Mouse (Mus musculus) liver, postnatal 0 days (tissue): ENCODE measurements around the gene Gm37240.

Source experiments
- CTCF ChIP-seq: sonication (generic); IDR thresholded peaks from 2 replicates; pipeline ENCODE4 v1.5.1; 2016; ENCODE audit warnings: antibody characterized with exemption, low read depth
- EP300 ChIP-seq: IDR thresholded peaks from 2 replicates; pipeline ENCODE4 v1.6.1; 2016; ENCODE audit warnings: antibody characterized with exemption, low read depth, mild to moderate bottlenecking

GRCm38 (mm10) chr3:84865684-84866083 is 1021.6 kb downstream of the Gm37240 start:
- TF ChIP-seq CTCF = no peak
- no peak for TF ChIP-seq EP300
